25 mouse cellular contexts compared by ENCODE assay signal in the genomic region with DNA sequence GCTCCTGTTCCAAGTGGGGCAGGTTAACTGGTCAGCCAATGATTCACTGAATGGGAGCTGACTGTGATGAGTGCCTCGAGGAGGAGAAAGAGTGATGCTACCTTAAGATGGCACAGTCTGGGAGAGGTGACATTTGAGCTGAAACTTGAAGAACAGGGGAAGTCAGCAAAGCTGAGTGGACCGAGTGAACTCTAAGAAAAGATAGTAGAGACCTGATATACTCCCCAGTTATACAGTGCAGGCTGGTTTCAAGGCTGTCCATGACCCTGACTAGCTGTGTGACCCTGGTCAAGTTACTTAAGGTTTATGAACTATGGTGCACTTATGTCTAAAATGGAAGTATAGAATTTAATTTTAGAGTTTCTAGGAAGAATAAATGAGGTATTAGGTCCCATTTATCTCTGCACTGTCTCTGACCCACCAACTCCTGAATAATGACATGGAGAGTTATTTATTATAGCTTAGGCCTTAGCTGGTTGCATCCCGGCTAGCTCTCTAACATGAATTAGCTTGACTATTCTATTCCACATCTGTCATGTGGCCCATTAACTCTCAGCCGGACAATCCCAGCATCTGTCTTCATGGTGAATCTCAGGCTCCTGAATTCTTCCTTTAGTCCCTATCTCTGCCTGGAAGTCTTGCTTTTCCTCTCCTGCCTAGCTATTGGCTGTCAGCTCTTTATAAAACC.
"Had no signal": no experiment of that assay in that cellular context is flagged by ENCODE, and none has a peak within 500 bp of the region (broad histone marks: within the 10 kb centered on the region; RNA-seq: fewer than 3 reads in every experiment).

No protein-coding gene starts in this region.

- H3K27me3 ChIP-seq: heart, embryonic 12.5 days; hindbrain, embryonic 12.5 days; intestine, embryonic 15.5 days; limb, embryonic 13.5 days; limb, embryonic 15.5 days; liver, embryonic 12.5 days had no signal

- H3K4me2 ChIP-seq: heart, embryonic 12.5 days; hindbrain, embryonic 12.5 days; hindbrain, embryonic 14.5 days; intestine, embryonic 15.5 days; limb, embryonic 13.5 days; limb, embryonic 15.5 days; liver, embryonic 12.5 days had no signal

- H3K4me1 ChIP-seq: heart, embryonic 10.5 days; heart, embryonic 12.5 days; hindbrain, embryonic 10.5 days; hindbrain, embryonic 12.5 days; intestine, embryonic 15.5 days; limb, embryonic 13.5 days; limb, embryonic 15.5 days; liver, embryonic 12.5 days had no signal

- ATAC-seq: hindbrain, embryonic 16.5 days; inflammation-experienced regulatory T-cells, adult 6 months; intestine, embryonic 15.5 days; intestine, postnatal 0 days; liver, embryonic 12.5 days had no signal

- H3K9me3 ChIP-seq: heart, embryonic 10.5 days; heart, embryonic 12.5 days; hindbrain, embryonic 10.5 days; hindbrain, embryonic 12.5 days; intestine, embryonic 15.5 days; limb, embryonic 13.5 days; limb, embryonic 15.5 days; liver, embryonic 12.5 days had no signal

- H3K27ac ChIP-seq: gastrocnemius, adult 2 months; heart, embryonic 10.5 days; hindbrain, embryonic 10.5 days; hindbrain, embryonic 12.5 days; hindbrain, embryonic 14.5 days; intestine, embryonic 15.5 days; layer of hippocampus, adult 2 months; left cerebral cortex, adult 2 months; limb, embryonic 13.5 days; limb, embryonic 15.5 days; liver, embryonic 12.5 days; liver, embryonic 14.5 days had no signal

- H3K9ac ChIP-seq: heart, embryonic 12.5 days; hindbrain, embryonic 12.5 days; hindbrain, embryonic 14.5 days; intestine, embryonic 15.5 days; limb, embryonic 13.5 days; limb, embryonic 15.5 days; liver, embryonic 12.5 days; liver, embryonic 14.5 days had no signal

- H3K36me3 ChIP-seq: heart, embryonic 10.5 days; heart, embryonic 12.5 days; hindbrain, embryonic 10.5 days; hindbrain, embryonic 12.5 days; intestine, embryonic 15.5 days; limb, embryonic 13.5 days; limb, embryonic 15.5 days; liver, embryonic 12.5 days had no signal

- DNase-seq: gastrocnemius, adult 2 months; gastrocnemius, postnatal 10 days; gastrocnemius, postnatal 25 days; heart, adult 18-20 months; heart, postnatal 10 days; heart, postnatal 4 days; kidney, adult 18-20 months; kidney, adult 9 months; kidney, postnatal 4 days; left cerebral cortex, postnatal 4 days had no signal

- H3K4me3 ChIP-seq: gastrocnemius, adult 2 months; heart, embryonic 10.5 days; heart, embryonic 12.5 days; hindbrain, embryonic 10.5 days; hindbrain, embryonic 12.5 days; intestine, embryonic 15.5 days; layer of hippocampus, adult 2 months; left cerebral cortex, adult 2 months; limb, embryonic 13.5 days; limb, embryonic 15.5 days; liver, embryonic 12.5 days had no signal
